Mouse (Mus musculus) intestine, embryonic 15.5 days (tissue): ENCODE measurements at regions not wholly inside any gene's neighbourhood (a gene's known extent, or its start where the extent isn't known, plus 50 kb on each side); places are given as distances from the start of the nearest gene placed in this dataset.

ENCODE experiments used
- ATAC-seq: fragments of 200-750 bp; cut with Nextera tagmentation; 2 replicates; pipeline ENCODE4 v1.8.0; 2017; ENCODE audit warnings: moderate TSS enrichment, moderate library complexity
- H3K27ac ChIP-seq: fragments of 300-500 bp; sonication (generic); 2 replicates; pipeline ENCODE4 v1.5.1; 2015; ENCODE audit warnings: mild to moderate bottlenecking, inconsistent platforms
- H3K27me3 ChIP-seq: fragments of 300-500 bp; sonication (generic); replicated peaks from 2 replicates; pipeline ENCODE4 v1.6.1; 2015; ENCODE audit warnings: inconsistent platforms
- H3K36me3 ChIP-seq: fragments of 300-500 bp; sonication (generic); 2 replicates; pipeline ENCODE4 v1.6.1; 2015; ENCODE audit warnings: inconsistent platforms
- H3K4me1 ChIP-seq: fragments of 300-500 bp; sonication (generic); replicated peaks from 2 replicates; pipeline ENCODE4 v1.6.1; 2015; ENCODE audit warnings: inconsistent platforms
- H3K4me2 ChIP-seq: fragments of 300-500 bp; sonication (generic); replicated peaks from 2 replicates; pipeline ENCODE4 v1.6.1; 2015; ENCODE audit warnings: mild to moderate bottlenecking, inconsistent platforms
- H3K4me3 ChIP-seq: fragments of 300-500 bp; sonication (generic); replicated peaks from 2 replicates; pipeline ENCODE4 v1.5.1; 2015; ENCODE audit warnings: inconsistent platforms
- H3K9ac ChIP-seq: fragments of 300-500 bp; sonication (generic); 2 replicates; pipeline ENCODE4 v1.6.1; 2015; ENCODE audit warnings: inconsistent platforms
- H3K9me3 ChIP-seq: fragments of 300-500 bp; sonication (generic); 2 replicates; pipeline ENCODE4 v1.6.1; 2016; ENCODE audit warnings: inconsistent platforms
- WGBS: fragments of 180-500 bp; shearing (Covaris S2); methylation state at CpG from one replicate; pipeline ENCODE4 v1.1.7; 2015; 5-methylcytosine and 5-hydroxymethylcytosine counted together

GRCm38 (mm10) chr4:103421541-103421951, 107.9 kb downstream of the Oma1 start:
- H3K27ac ChIP-seq: no peak overlapping the region
- H3K9me3 ChIP-seq: no peaks in the 10 kb centered on the region
- H3K9ac ChIP-seq: no peak overlapping the region
- no peaks in the 10 kb centered on the region for H3K36me3 ChIP-seq
- no peaks in the 10 kb centered on the region for H3K4me1 ChIP-seq
- WGBS: 17% methylated on average over 2 of the region's 2 CpGs
- H3K4me3 ChIP-seq: no peak overlapping the region
- ATAC-seq: no peak
- no peak overlapping the region for H3K4me2 ChIP-seq
- no peaks in the 10 kb centered on the region for H3K27me3 ChIP-seq

GRCm38 (mm10) chr4:103441383-103441782, 127.8 kb downstream of the Oma1 start:
- 100% methylated on average over 1 of the region's 1 CpGs for WGBS
- H3K9me3 ChIP-seq: no peaks in the 10 kb centered on the region
- H3K36me3 ChIP-seq: no peaks in the 10 kb centered on the region
- no peaks in the 10 kb centered on the region for H3K27me3 ChIP-seq
- no peak overlapping the region for H3K9ac ChIP-seq
- H3K4me3 ChIP-seq: no peak overlapping the region
- H3K27ac ChIP-seq: no peak overlapping the region
- no peaks in the 10 kb centered on the region for H3K4me1 ChIP-seq
- no peak for ATAC-seq
- H3K4me2 ChIP-seq: no peak overlapping the region

GRCm38 (mm10) chr4:103441955-103442354, 128.3 kb downstream of the Oma1 start:
- H3K27me3 ChIP-seq: no peaks in the 10 kb centered on the region
- no peak for ATAC-seq
- no peaks in the 10 kb centered on the region for H3K4me1 ChIP-seq
- H3K4me2 ChIP-seq: no peak overlapping the region
- H3K36me3 ChIP-seq: no peaks in the 10 kb centered on the region
- WGBS: 87% methylated on average over 11 of the region's 11 CpGs
- H3K9ac ChIP-seq: no peak overlapping the region
- H3K4me3 ChIP-seq: no peak overlapping the region
- H3K27ac ChIP-seq: no peak overlapping the region
- H3K9me3 ChIP-seq: no peaks in the 10 kb centered on the region

GRCm38 (mm10) chr4:103449276-103449675, 135.7 kb downstream of the Oma1 start:
- no peaks in the 10 kb centered on the region for H3K4me1 ChIP-seq
- ATAC-seq: no peak
- H3K36me3 ChIP-seq: no peaks in the 10 kb centered on the region
- H3K4me2 ChIP-seq: no peak overlapping the region
- H3K27ac ChIP-seq: no peak overlapping the region
- no peaks in the 10 kb centered on the region for H3K9me3 ChIP-seq
- 79% methylated on average over 1 of the region's 1 CpGs for WGBS
- no peaks in the 10 kb centered on the region for H3K27me3 ChIP-seq
- no peak overlapping the region for H3K9ac ChIP-seq
- H3K4me3 ChIP-seq: no peak overlapping the region

- Histone ChIP-seq H3K4me3 (no peak overlapping the region), H3K9ac (no peak overlapping the region), H3K9me3 (no peaks in the 10 kb centered on the region), H3K27ac (no peak overlapping the region), H3K27me3 (no peaks in the 10 kb centered on the region), H3K4me1 (no peaks in the 10 kb centered on the region), H3K4me2 (no peak overlapping the region), H3K36me3 (no peaks in the 10 kb centered on the region)
- 67% methylated on average over 2 of the region's 2 CpGs for WGBS
- no peak for ATAC-seq
Measured at GRCm38 (mm10) chr4:103450121-103450520, 136.5 kb downstream of the Oma1 start.

GRCm38 (mm10) chr4:103455458-103455857, 141.8 kb downstream of the Oma1 start:
- H3K4me1 ChIP-seq: no peaks in the 10 kb centered on the region
- H3K9ac ChIP-seq: no peak overlapping the region
- ATAC-seq: no peak
- no peaks in the 10 kb centered on the region for H3K36me3 ChIP-seq
- WGBS: 84% methylated on average over 2 of the region's 2 CpGs
- H3K27ac ChIP-seq: no peak overlapping the region
- H3K4me2 ChIP-seq: no peak overlapping the region
- H3K27me3 ChIP-seq: no peaks in the 10 kb centered on the region
- no peak overlapping the region for H3K4me3 ChIP-seq
- H3K9me3 ChIP-seq: no peaks in the 10 kb centered on the region

- Histone ChIP-seq H3K27me3 (no peaks in the 10 kb centered on the region), H3K27ac (no peak overlapping the region), H3K4me2 (no peak overlapping the region), H3K4me1 (no peaks in the 10 kb centered on the region), H3K9ac (no peak overlapping the region), H3K9me3 (no peaks in the 10 kb centered on the region), H3K4me3 (no peak overlapping the region), H3K36me3 (no peaks in the 10 kb centered on the region)
- WGBS: 84% methylated on average over 7 of the region's 7 CpGs
- no peak for ATAC-seq
Measured at GRCm38 (mm10) chr4:103466019-103466589, 152.5 kb downstream of the Oma1 start.

GRCm38 (mm10) chr4:103475596-103475995, 143.6 kb upstream of the Dab1 start:
- Histone ChIP-seq H3K27ac (no peak overlapping the region), H3K4me3 (no peak overlapping the region), H3K36me3 (no peaks in the 10 kb centered on the region), H3K4me2 (no peak overlapping the region), H3K27me3 (no peaks in the 10 kb centered on the region), H3K9me3 (no peaks in the 10 kb centered on the region), H3K9ac (no peak overlapping the region), H3K4me1 (no peaks in the 10 kb centered on the region)
- no peak for ATAC-seq
- WGBS: 90% methylated on average over 1 of the region's 1 CpGs

GRCm38 (mm10) chr4:103486140-103486965, 132.8 kb upstream of the Dab1 start:
- Histone ChIP-seq H3K27ac (no peak overlapping the region), H3K9ac (no peak overlapping the region), H3K4me2 (no peak overlapping the region), H3K9me3 (no peaks in the 10 kb centered on the region), H3K4me3 (no peak overlapping the region), H3K27me3 (no peaks in the 10 kb centered on the region), H3K4me1 (no peaks in the 10 kb centered on the region), H3K36me3 (no peaks in the 10 kb centered on the region)
- WGBS: 77% methylated on average over 8 of the region's 8 CpGs
- no peak for ATAC-seq

- Histone ChIP-seq H3K27me3 (no peaks in the 10 kb centered on the region), H3K4me1 (no peaks in the 10 kb centered on the region), H3K9me3 (no peaks in the 10 kb centered on the region), H3K36me3 (no peaks in the 10 kb centered on the region), H3K9ac (no peak overlapping the region), H3K4me2 (no peak overlapping the region), H3K27ac (no peak overlapping the region), H3K4me3 (no peak overlapping the region)
- WGBS: 88% methylated on average over 2 of the region's 2 CpGs
- no peak for ATAC-seq
Measured at GRCm38 (mm10) chr4:103508435-103508834, 110.7 kb upstream of the Dab1 start.

- 67% methylated on average over 1 of the region's 1 CpGs for whole genome bisulfite sequencing
- Histone ChIP-seq H3K4me1 (no peaks in the 10 kb centered on the region), H3K4me3 (no peak overlapping the region), H3K9ac (no peak overlapping the region), H3K27ac (no peak overlapping the region), H3K4me2 (no peak overlapping the region), H3K9me3 (no peaks in the 10 kb centered on the region), H3K27me3 (no peaks in the 10 kb centered on the region), H3K36me3 (no peaks in the 10 kb centered on the region)
- ATAC-seq: no peak
Measured at GRCm38 (mm10) chr4:103512901-103513300, 106.3 kb upstream of the Dab1 start.

- Histone ChIP-seq H3K9ac (no peak overlapping the region), H3K4me3 (no peak overlapping the region), H3K4me2 (no peak overlapping the region), H3K4me1 (no peaks in the 10 kb centered on the region), H3K9me3 (no peaks in the 10 kb centered on the region), H3K27ac (no peak overlapping the region), H3K36me3 (no peaks in the 10 kb centered on the region), H3K27me3 (no peaks in the 10 kb centered on the region)
- peak; percentile 59 for ATAC-seq
- WGBS: 53% methylated on average over 5 of the region's 5 CpGs
Measured at GRCm38 (mm10) chr4:103521870-103522609, 97.1 kb upstream of the Dab1 start.
